ENCODE assay signal across 30 mouse cellular contexts in genomic region chr13:42619555-42620280, GRCm38 (mm10).
DNase-seq lines count a peak whose midpoint lies in the region; ATAC-seq lines count a peak whose summit lies in the region.
"Had no signal": no experiment of that assay in that cellular context is flagged by ENCODE, and none has a peak within 500 bp of the region (broad histone marks: within the 10 kb centered on the region; RNA-seq: fewer than 3 reads in every experiment).

No protein-coding gene starts in this region.

- peaks cover 4% of the 10 kb centered on the region for H3K9me3 ChIP-seq in megakaryocyte, embryonic 14.5 days
- H3K9me3 ChIP-seq: embryonic facial prominence, embryonic 10.5 days; embryonic facial prominence, embryonic 13.5 days; forebrain, embryonic 10.5 days; forebrain, embryonic 13.5 days; heart, embryonic 12.5 days; heart, embryonic 15.5 days had no signal

- H3K4me3 ChIP-seq in megakaryocyte, embryonic 14.5 days (replicated peaks): peak overlapping the region; percentile 16
- H3K4me3 ChIP-seq: embryonic facial prominence, embryonic 10.5 days; embryonic facial prominence, embryonic 13.5 days; erythroblast, embryonic 14.5 days; forebrain, embryonic 10.5 days; forebrain, embryonic 13.5 days; heart, embryonic 12.5 days; heart, embryonic 15.5 days had no signal

- no peak for DNase-seq in frontal cortex, postnatal 25 days (ENCODE audit: low spot score in 2 of 2)
- DNase-seq in R1 (ENCODE audit: low read depth, low spot score): peak; percentile 11
- peak; percentile 40 for DNase-seq in telencephalon, adult 2 months (ENCODE audit: low read depth, low spot score)
- no peak for DNase-seq in spleen, postnatal 4 days (ENCODE audit: low spot score in 2 of 2)
- DNase-seq: adrenal gland, adult 2 months; adrenal gland, postnatal 14 days; B cell, adult 2 months; cerebellum, adult 11-12 months; cerebellum, adult 8-10 months; cerebellum, postnatal 10 days; cerebellum, postnatal 36 days; embryo, embryonic 11 days; gastrocnemius, postnatal 25 days; heart, adult 18-20 months; heart, postnatal 10 days; heart, postnatal 4 days had no signal

- H3K27me3 ChIP-seq in megakaryocyte, embryonic 14.5 days (replicated peaks): no peaks in the 10 kb centered on the region
- H3K27me3 ChIP-seq: embryonic facial prominence, embryonic 13.5 days; forebrain, embryonic 13.5 days; heart, embryonic 12.5 days; heart, embryonic 15.5 days had no signal

- ATAC-seq in frontal cortex, adult (ENCODE audit: low TSS enrichment): peak; percentile 53
- no peak for ATAC-seq in megakaryocyte, adult 5-6 weeks (ENCODE audit: poor library complexity, severe bottlenecking)
- no peak for ATAC-seq in erythroid progenitor cell, adult 5-6 weeks (replicated peaks; ENCODE audit: low FRiP score, poor library complexity, severe bottlenecking)
- ATAC-seq: CD4-positive, CD25-positive, alpha-beta regulatory T cell, adult 4 months; forebrain, embryonic 13.5 days; forebrain, embryonic 16.5 days; Patski had no signal

- no peaks in the 10 kb centered on the region for H3K36me3 ChIP-seq in megakaryocyte, embryonic 14.5 days (replicated peaks; ENCODE audit: low read length)
- H3K36me3 ChIP-seq: embryonic facial prominence, embryonic 10.5 days; embryonic facial prominence, embryonic 13.5 days; forebrain, embryonic 10.5 days; heart, embryonic 12.5 days; heart, embryonic 15.5 days had no signal

- H3K4me1 ChIP-seq in megakaryocyte, embryonic 14.5 days: no peaks in the 10 kb centered on the region
- H3K4me1 ChIP-seq: embryonic facial prominence, embryonic 13.5 days; forebrain, embryonic 10.5 days; forebrain, embryonic 13.5 days; heart, embryonic 12.5 days; heart, embryonic 15.5 days had no signal

Comparison
In these comparisons a context has a peak if more than half of its experiments do, and no peak if none do; other contexts are left out.
1. DNase-seq: peak in R1 (single experiment) and telencephalon, adult 2 months (single experiment); none in frontal cortex, postnatal 25 days (0 of 2) and spleen, postnatal 4 days (0 of 2).